Mouse (Mus musculus) ovary, postnatal 10 days (tissue): Measurements from ENCODE around the gene Pola1.

Source experiments
- DNase-seq: peaks from one replicate; pipeline ENCODE4 v3.0.0; 2022; ENCODE audit warnings: low spot score

The Pola1 gene

GRCm38 (mm10) chrX:93289076-93289475 is 342.9 kb downstream of the Pola1 start:
- DNase-seq = no peak

- DNase-seq = no peak
Measured at GRCm38 (mm10) chrX:93288339-93288738, 343.6 kb downstream of the Pola1 start.

GRCm38 (mm10) chrX:93286291-93286893 is 345.6 kb downstream of the Pola1 start, which contains the start of gene Arx:
TSS of gene Arx (plus strand) at chrX:93286445.
- no peak for DNase-seq

GRCm38 (mm10) chrX:93285091-93285490 is 346.9 kb downstream of the Pola1 start:
- no peak for DNase-seq

- no peak for DNase-seq
Measured at GRCm38 (mm10) chrX:93281756-93282155, 350.2 kb downstream of the Pola1 start.

GRCm38 (mm10) chrX:93281028-93281723 is 350.8 kb downstream of the Pola1 start:
- no peak for DNase-seq

- no peak for DNase-seq
Measured at GRCm38 (mm10) chrX:93279940-93280339, 352.0 kb downstream of the Pola1 start.

- DNase-seq = no peak
Measured at GRCm38 (mm10) chrX:93275689-93276088, 356.3 kb downstream of the Pola1 start.
